Mouse (Mus musculus): ENCODE results near the gene Bloc1s2. TPM values are rescaled to one million over a fixed set of nuclear protein-coding genes. Genes with fewer than 3 reads are reported as not detected.

Gene Bloc1s2
- 125 and 127 TPM in 2 replicates for polyA plus RNA-seq (2014; fragmentation: Nextera tagmentation; extraction: Ambion mirVana)

DNA sequence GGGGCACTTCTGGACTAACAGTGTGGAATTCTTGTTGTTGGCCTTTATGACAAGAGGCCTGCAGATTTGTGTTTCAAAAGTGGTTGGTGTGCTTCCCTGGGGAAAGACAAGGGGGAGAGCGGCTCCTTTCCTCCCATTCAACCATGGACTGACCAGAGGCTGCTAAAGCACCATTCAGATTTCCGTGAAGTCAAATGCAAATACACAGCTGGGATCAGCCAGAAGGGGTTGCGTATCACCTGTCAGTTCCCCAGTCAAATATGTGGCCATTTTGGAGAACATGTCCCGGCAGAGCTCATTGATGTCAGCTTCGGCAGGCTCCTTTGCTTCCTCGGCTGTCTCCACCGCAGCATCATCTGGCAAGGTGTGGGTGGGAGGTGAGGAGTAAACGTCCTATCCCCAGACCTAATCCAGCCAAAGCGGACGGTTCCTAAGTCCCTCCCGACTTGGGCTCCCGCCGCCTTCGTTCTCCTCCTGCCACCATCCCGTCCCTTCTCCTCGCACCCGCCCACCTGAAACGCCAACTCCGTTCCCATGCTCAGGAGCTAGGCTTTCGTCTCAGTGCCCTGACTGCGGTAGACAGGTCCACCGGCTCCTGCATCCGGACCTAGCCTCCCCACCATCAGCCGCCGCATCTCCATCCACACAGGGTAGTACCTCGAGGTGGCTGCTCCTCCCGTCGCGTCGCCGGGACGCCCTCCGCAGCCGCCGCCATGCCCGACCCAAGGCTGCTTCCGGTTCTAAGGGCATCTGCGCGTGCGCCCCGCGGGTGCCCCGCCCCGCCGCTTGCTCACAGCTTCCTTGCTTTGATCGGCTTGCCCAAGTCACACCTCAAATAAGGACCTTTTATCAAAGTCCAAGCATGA lies at the start of gene Bloc1s2:
Bloc1s2 (minus strand) TSS at position 745 of the 866 bp plus-strand sequence.
- Histone ChIP-seq H3K36me3 (ENCODE audit: control insufficient read depth, insufficient read depth, low read length) (peaks cover 5% of the 10 kb centered on the region; the same call in 1 of the 2 replicates), H3K9ac (ENCODE audit: low read depth, low read length) (peak within 1 kb of the TSS; percentile 79), H3K4me3 (ENCODE audit: low read depth, low read length) (peak within 1 kb of the TSS; percentile 67), H3K9me3 (ENCODE audit: control insufficient read depth, low read length) (no peaks in the 10 kb centered on the region), H3K27ac (ENCODE audit: low read depth, low read length) (no peak within 1 kb of the TSS), H3K4me1 (replicated peaks; ENCODE audit: control insufficient read depth, insufficient read depth, low read length) (no peaks in the 10 kb centered on the region), H3K4me2 (replicated peaks; ENCODE audit: low read depth, low read length) (peak within 1 kb of the TSS; percentile 75), H3K27me3 (ENCODE audit: control insufficient read depth, insufficient read depth, low read length) (no peaks in the 10 kb centered on the region)
- 4% methylated on average over 46 of the region's 46 CpGs for WGBS
- ATAC-seq (ENCODE audit: low FRiP score) (peak; percentile 83), DNase-seq (ENCODE audit: low spot score) (peak; percentile 88)

DNA sequence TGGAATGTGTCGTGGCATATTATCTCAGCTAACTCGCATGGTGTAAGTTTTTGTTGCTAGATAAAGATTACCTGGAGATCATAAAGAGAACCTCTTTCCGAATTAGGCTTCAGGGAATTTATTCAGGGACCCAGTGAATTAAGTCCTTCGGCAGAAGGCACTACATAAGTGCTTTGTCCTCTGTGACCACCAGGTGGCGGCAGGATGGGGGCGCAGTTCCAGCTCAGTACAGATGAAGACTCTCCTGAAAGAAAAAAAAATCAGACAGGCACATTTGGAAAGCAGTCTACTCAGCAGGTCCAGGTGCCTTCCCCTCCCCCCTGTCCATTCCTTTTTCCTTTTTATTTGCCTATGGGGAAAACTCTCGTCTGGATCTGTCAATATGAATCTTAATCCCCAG lies 48.9 kb upstream of the Bloc1s2 start:
- DNase-seq (ENCODE audit: low spot score) (peak; percentile 80), ATAC-seq (ENCODE audit: low FRiP score) (no peak)
- H3K4me1 ChIP-seq (replicated peaks; ENCODE audit: control insufficient read depth, insufficient read depth, low read length): no peaks in the 10 kb centered on the region
- H3K27ac ChIP-seq (ENCODE audit: low read depth, low read length): no peak overlapping the region
- no peak overlapping the region for H3K4me3 ChIP-seq (ENCODE audit: low read depth, low read length)
- no peak overlapping the region for H3K9ac ChIP-seq (ENCODE audit: low read depth, low read length)
- H3K4me2 ChIP-seq (replicated peaks; ENCODE audit: low read depth, low read length): no peak overlapping the region
- H3K27me3 ChIP-seq (ENCODE audit: control insufficient read depth, insufficient read depth, low read length): no peaks in the 10 kb centered on the region
- H3K9me3 ChIP-seq (ENCODE audit: control insufficient read depth, low read length): no peaks in the 10 kb centered on the region
- WGBS: 10% methylated on average over 7 of the region's 7 CpGs
- H3K36me3 ChIP-seq (ENCODE audit: control insufficient read depth, insufficient read depth, low read length): no peaks in the 10 kb centered on the region

DNA sequence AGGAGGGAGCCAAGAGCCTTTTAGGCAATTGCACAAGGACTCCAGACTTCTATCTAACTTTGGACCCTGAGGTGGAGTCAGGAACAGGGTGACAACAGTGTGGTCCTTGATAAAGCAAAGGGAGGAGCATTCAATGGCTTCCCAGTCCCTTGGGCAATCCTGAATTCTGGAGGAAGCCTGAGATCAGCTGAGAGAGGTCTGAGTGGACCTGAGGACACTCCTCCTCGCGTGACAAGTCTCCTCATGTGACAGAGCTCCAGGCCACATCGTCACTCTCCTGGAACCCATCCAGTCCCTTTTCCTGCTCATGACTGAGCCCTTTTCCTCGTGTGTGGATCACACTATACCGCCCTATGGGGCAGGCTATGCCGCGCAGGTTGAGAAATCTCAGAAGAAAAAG lies 47.7 kb upstream of the Bloc1s2 start:
- WGBS: 85% methylated on average over 7 of the region's 7 CpGs
- DNase-seq (ENCODE audit: low spot score): no peak
- H3K36me3 ChIP-seq (ENCODE audit: control insufficient read depth, insufficient read depth, low read length): no peaks in the 10 kb centered on the region
- ATAC-seq (ENCODE audit: low FRiP score): no peak
- no peak overlapping the region for H3K27ac ChIP-seq (ENCODE audit: low read depth, low read length)
- H3K4me3 ChIP-seq (ENCODE audit: low read depth, low read length): no peak overlapping the region
- no peaks in the 10 kb centered on the region for H3K27me3 ChIP-seq (ENCODE audit: control insufficient read depth, insufficient read depth, low read length)
- H3K9ac ChIP-seq (ENCODE audit: low read depth, low read length): no peak overlapping the region
- H3K4me1 ChIP-seq (replicated peaks; ENCODE audit: control insufficient read depth, insufficient read depth, low read length): no peaks in the 10 kb centered on the region
- H3K9me3 ChIP-seq (ENCODE audit: control insufficient read depth, low read length): no peaks in the 10 kb centered on the region
- H3K4me2 ChIP-seq (replicated peaks; ENCODE audit: low read depth, low read length): no peak overlapping the region

DNA sequence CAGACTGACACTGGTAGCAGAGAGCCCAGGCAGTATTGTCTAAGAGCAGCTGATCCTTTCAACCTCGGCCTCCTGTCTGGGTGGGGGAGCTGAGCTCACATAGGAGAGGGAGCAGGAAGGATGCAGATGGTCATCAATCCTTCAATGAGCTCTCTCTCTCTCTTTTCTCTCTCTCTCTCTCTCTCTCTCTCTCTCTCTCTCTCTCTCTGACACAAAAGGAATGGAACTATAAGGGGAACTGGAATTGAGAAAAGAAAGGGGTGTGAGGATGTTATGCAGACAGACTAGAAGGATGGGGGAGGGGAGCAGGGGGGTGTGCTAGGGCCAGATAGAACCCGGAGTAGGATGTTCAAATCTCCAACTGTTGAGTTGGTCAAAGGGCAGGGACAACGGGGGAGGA lies 46.1 kb upstream of the Bloc1s2 start, which contains the start of gene Pkd2l1:
Pkd2l1 (minus strand) TSS at position 101 of the 400 bp plus-strand sequence.
- Histone ChIP-seq H3K27me3 (ENCODE audit: control insufficient read depth, insufficient read depth, low read length) (no peaks in the 10 kb centered on the region), H3K27ac (ENCODE audit: low read depth, low read length) (no peak within 1 kb of the TSS), H3K4me1 (replicated peaks; ENCODE audit: control insufficient read depth, insufficient read depth, low read length) (no peaks in the 10 kb centered on the region), H3K9ac (ENCODE audit: low read depth, low read length) (no peak within 1 kb of the TSS), H3K4me3 (ENCODE audit: low read depth, low read length) (no peak within 1 kb of the TSS), H3K36me3 (ENCODE audit: control insufficient read depth, insufficient read depth, low read length) (no peaks in the 10 kb centered on the region), H3K4me2 (replicated peaks; ENCODE audit: low read depth, low read length) (no peak within 1 kb of the TSS), H3K9me3 (ENCODE audit: control insufficient read depth, low read length) (no peaks in the 10 kb centered on the region)
- ATAC-seq (ENCODE audit: low FRiP score) (no peak), DNase-seq (ENCODE audit: low spot score) (no peak)
- WGBS: 41% methylated on average over 3 of the region's 3 CpGs

DNA sequence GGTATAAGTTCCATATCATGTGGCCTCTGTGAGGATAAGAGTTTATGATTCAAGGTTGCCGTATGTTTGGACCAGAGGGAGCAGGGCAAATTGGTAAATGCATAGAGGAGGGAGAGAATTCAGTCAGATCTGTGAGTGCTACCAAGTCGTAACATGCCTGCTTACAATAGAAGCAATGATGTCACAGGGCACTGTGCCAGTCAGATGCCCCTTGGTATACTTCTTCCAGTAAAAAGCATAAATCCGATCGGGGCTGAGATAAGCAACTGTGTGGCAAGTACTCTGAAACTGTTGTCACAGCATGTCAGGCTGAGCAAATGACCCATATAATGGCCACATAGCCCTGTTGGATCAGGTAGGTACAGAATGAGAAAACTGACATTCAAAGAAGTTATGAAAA lies 42.8 kb upstream of the Bloc1s2 start:
- H3K36me3 ChIP-seq (ENCODE audit: control insufficient read depth, insufficient read depth, low read length): no peaks in the 10 kb centered on the region
- H3K27ac ChIP-seq (ENCODE audit: low read depth, low read length): no peak overlapping the region
- 90% methylated on average over 4 of the region's 4 CpGs for WGBS
- no peaks in the 10 kb centered on the region for H3K9me3 ChIP-seq (ENCODE audit: control insufficient read depth, low read length)
- ATAC-seq (ENCODE audit: low FRiP score) (no peak), DNase-seq (ENCODE audit: low spot score) (no peak)
- no peaks in the 10 kb centered on the region for H3K4me1 ChIP-seq (replicated peaks; ENCODE audit: control insufficient read depth, insufficient read depth, low read length)
- H3K27me3 ChIP-seq (ENCODE audit: control insufficient read depth, insufficient read depth, low read length): no peaks in the 10 kb centered on the region
- no peak overlapping the region for H3K4me2 ChIP-seq (replicated peaks; ENCODE audit: low read depth, low read length)
- H3K9ac ChIP-seq (ENCODE audit: low read depth, low read length): no peak overlapping the region
- H3K4me3 ChIP-seq (ENCODE audit: low read depth, low read length): no peak overlapping the region

DNA sequence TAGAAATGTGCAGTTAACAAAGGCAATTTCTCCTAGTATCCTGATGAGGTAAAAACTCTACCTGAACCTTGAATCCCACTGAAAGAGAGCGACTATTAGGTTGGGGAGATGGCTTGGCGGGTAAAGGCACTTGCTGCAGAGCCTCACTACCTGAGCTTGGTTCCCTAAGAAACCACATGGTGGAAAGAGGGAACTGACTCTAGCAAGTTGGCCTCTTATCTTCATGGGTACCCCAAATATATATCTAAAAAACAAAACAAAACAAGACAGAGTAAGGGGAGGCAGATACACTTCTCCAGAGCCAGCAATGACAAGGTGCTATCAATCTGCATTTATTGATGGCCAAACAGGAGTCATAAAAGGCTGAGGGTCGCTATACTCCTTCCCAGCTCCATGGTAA lies 37.7 kb upstream of the Bloc1s2 start:
- Histone ChIP-seq H3K9ac (ENCODE audit: low read depth, low read length) (no peak overlapping the region), H3K4me2 (replicated peaks; ENCODE audit: low read depth, low read length) (no peak overlapping the region), H3K4me1 (replicated peaks; ENCODE audit: control insufficient read depth, insufficient read depth, low read length) (no peaks in the 10 kb centered on the region), H3K36me3 (ENCODE audit: control insufficient read depth, insufficient read depth, low read length) (no peaks in the 10 kb centered on the region), H3K27me3 (ENCODE audit: control insufficient read depth, insufficient read depth, low read length) (no peaks in the 10 kb centered on the region), H3K4me3 (ENCODE audit: low read depth, low read length) (no peak overlapping the region), H3K27ac (ENCODE audit: low read depth, low read length) (no peak overlapping the region), H3K9me3 (ENCODE audit: control insufficient read depth, low read length) (no peaks in the 10 kb centered on the region)
- 68% methylated on average over 3 of the region's 3 CpGs for WGBS
- ATAC-seq (ENCODE audit: low FRiP score) (no peak), DNase-seq (ENCODE audit: low spot score) (no peak)

DNA sequence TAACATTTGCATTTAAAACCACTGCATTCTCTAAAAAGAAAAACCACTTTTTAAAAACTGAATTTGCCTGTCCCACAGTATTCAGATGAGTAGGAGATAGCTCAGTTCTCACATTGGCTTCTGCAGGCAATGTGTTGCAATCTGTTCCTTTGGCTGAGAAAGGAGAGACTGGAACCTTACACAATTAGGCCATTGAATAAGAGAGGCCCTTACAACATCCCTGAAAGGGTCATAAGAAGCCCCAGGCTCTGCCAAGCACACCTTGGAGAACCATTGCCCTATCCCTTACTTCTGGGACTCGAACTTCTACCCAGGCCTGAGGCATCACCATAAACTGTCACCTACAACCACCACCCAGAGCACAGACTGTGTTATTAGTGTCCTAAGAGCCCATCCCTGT lies 34.3 kb upstream of the Bloc1s2 start:
- no peaks in the 10 kb centered on the region for H3K36me3 ChIP-seq (ENCODE audit: control insufficient read depth, insufficient read depth, low read length)
- H3K4me3 ChIP-seq (ENCODE audit: low read depth, low read length): no peak overlapping the region
- ATAC-seq (ENCODE audit: low FRiP score) (no peak), DNase-seq (ENCODE audit: low spot score) (no peak)
- H3K4me2 ChIP-seq (replicated peaks; ENCODE audit: low read depth, low read length): no peak overlapping the region
- 95% methylated on average over 1 of the region's 1 CpGs for WGBS
- H3K27me3 ChIP-seq (ENCODE audit: control insufficient read depth, insufficient read depth, low read length): no peaks in the 10 kb centered on the region
- H3K9me3 ChIP-seq (ENCODE audit: control insufficient read depth, low read length): no peaks in the 10 kb centered on the region
- H3K4me1 ChIP-seq (replicated peaks; ENCODE audit: control insufficient read depth, insufficient read depth, low read length): no peaks in the 10 kb centered on the region
- H3K27ac ChIP-seq (ENCODE audit: low read depth, low read length): no peak overlapping the region
- H3K9ac ChIP-seq (ENCODE audit: low read depth, low read length): no peak overlapping the region

DNA sequence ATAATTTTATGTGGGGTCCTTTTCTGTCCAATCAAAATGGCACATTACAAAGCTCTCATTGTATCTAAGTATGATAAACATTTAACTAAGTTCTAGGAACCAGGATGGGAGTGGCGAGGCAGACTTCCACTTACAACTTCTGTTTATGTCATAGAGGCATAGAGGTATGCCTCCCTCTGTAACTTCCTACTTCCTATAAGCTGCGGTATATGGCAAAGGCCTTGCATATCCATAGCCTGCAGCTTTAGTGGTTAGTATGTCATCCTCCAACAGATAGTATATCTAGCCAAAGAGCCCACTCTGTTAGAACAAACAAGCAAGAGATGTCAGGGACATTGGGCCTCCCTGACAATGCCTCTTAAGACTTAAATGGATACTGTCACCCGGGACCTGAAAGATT lies 30.5 kb upstream of the Bloc1s2 start:
- Histone ChIP-seq H3K4me2 (replicated peaks; ENCODE audit: low read depth, low read length) (no peak overlapping the region), H3K27me3 (ENCODE audit: control insufficient read depth, insufficient read depth, low read length) (no peaks in the 10 kb centered on the region), H3K9ac (ENCODE audit: low read depth, low read length) (no peak overlapping the region), H3K36me3 (ENCODE audit: control insufficient read depth, insufficient read depth, low read length) (no peaks in the 10 kb centered on the region), H3K4me3 (ENCODE audit: low read depth, low read length) (no peak overlapping the region), H3K27ac (ENCODE audit: low read depth, low read length) (no peak overlapping the region), H3K9me3 (ENCODE audit: control insufficient read depth, low read length) (no peaks in the 10 kb centered on the region), H3K4me1 (replicated peaks; ENCODE audit: control insufficient read depth, insufficient read depth, low read length) (no peaks in the 10 kb centered on the region)
- DNase-seq (ENCODE audit: low spot score): no peak
- ATAC-seq (ENCODE audit: low FRiP score): no peak
- 91% methylated on average over 3 of the region's 3 CpGs for WGBS

DNA sequence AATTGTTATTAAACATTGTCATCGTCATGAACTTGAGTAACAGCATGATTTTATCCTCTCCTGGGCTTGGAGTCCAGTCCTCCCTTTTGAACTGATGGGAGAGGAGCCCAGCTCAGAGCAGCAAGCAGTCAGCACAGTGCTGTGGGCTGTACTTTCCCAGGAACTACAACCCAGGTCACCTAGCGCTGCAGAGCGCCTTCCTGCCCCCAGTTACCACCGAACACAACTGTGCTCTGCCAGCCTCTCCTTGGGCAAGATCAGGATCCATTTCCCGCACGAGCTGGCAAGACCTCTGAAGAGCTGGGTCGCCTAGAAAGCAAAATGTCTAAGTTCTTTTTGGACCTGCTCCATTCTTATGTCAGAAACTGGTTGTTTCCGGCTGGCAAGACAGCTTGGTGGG lies 28.6 kb upstream of the Bloc1s2 start:
- Histone ChIP-seq H3K4me1 (replicated peaks; ENCODE audit: control insufficient read depth, insufficient read depth, low read length) (no peaks in the 10 kb centered on the region), H3K27me3 (ENCODE audit: control insufficient read depth, insufficient read depth, low read length) (no peaks in the 10 kb centered on the region), H3K4me3 (ENCODE audit: low read depth, low read length) (no peak overlapping the region), H3K4me2 (replicated peaks; ENCODE audit: low read depth, low read length) (no peak overlapping the region), H3K36me3 (ENCODE audit: control insufficient read depth, insufficient read depth, low read length) (no peaks in the 10 kb centered on the region), H3K27ac (ENCODE audit: low read depth, low read length) (no peak overlapping the region), H3K9ac (ENCODE audit: low read depth, low read length) (no peak overlapping the region), H3K9me3 (ENCODE audit: control insufficient read depth, low read length) (no peaks in the 10 kb centered on the region)
- DNase-seq (ENCODE audit: low spot score) (no peak), ATAC-seq (ENCODE audit: low FRiP score) (no peak)
- 64% methylated on average over 8 of the region's 8 CpGs for WGBS

Measured in hindbrain, embryonic 11.5 days (tissue).